Mouse (Mus musculus): Measurements from ENCODE around the gene A630073D07Rik.
"Not testable (repeated sequence)": the region's sequence is repeated elsewhere in the genome, so short reads cannot be mapped to it uniquely, and the experiment has no call there.

Gene A630073D07Rik

GRCm38 (mm10) chr6:132651426-132651825 lies at the start of gene A630073D07Rik:
Gene A630073D07Rik (minus strand): TSS chr6:132651526.
- DNase-seq, result no peak

GRCm38 (mm10) chr6:132700907-132701306 lies 49.6 kb upstream of the A630073D07Rik start, which contains the start of gene Tas2r121:
Gene Tas2r121 (minus strand): TSS chr6:132701007.
- DNase-seq, result no peak

GRCm38 (mm10) chr6:132691596-132691995 lies 40.3 kb upstream of the A630073D07Rik start:
- DNase-seq, result not testable (repeated sequence)

- DNase-seq, result no peak
These were observed 5.3 kb upstream of the A630073D07Rik start, which contains the start of gene Tas2r120 for GRCm38 (mm10) chr6:132656653-132657052. Gene Tas2r120 (plus strand): TSS chr6:132656953.

- no peak for DNase-seq
These were observed 1.9 kb downstream of the A630073D07Rik start for GRCm38 (mm10) chr6:132649399-132649798.

GRCm38 (mm10) chr6:132595613-132596012 lies 55.7 kb downstream of the A630073D07Rik start, which contains the start of gene Prp2:
Gene Prp2 (plus strand): TSS chr6:132595913.
- not testable (repeated sequence) for DNase-seq

Measured in kidney, adult 18-20 months (tissue).